In the genomic region with DNA sequence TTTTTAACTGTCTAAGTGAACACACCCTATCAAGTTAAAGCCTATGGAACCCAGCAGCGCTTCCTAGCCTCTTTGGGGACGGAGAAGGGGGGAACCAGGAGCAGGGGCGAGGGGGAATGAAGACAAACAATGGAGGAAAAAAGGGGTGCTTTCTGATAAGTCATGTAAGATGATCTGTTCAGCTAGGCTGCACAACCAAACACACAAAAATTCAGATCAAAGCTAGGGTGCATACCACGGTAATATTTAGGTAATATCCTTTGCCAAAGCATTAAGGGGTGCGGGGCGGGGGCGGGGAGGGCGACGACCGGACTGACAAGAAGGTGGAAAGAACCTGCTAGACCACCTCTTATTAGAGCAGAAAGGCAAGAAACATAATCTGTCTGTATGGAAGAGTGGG, we compare ENCODE assay signal across 9 mouse cellular contexts. TPM values are rescaled to one million over a fixed set of nuclear protein-coding genes. Genes with fewer than 3 reads are reported as not detected.
DNase-seq lines count a peak whose midpoint lies in the region; ATAC-seq lines count a peak whose summit lies in the region.
"Had no signal": no experiment of that assay in that cellular context is flagged by ENCODE, and none has a peak within 500 bp of the region (broad histone marks: within the 10 kb centered on the region; RNA-seq: fewer than 3 reads in every experiment).

No protein-coding gene starts in this region.

- 21% methylated on average over 10 of the region's 10 CpGs for WGBS in heart, embryonic 12.5 days
- 13% methylated on average over 10 of the region's 10 CpGs for WGBS in hindbrain, embryonic 15.5 days
- 8% methylated on average over 10 of the region's 10 CpGs for WGBS in midbrain, embryonic 16.5 days

- no peak for ATAC-seq in heart, embryonic 12.5 days (ENCODE audit: insufficient number of reproducible peaks, low FRiP score)
- no peak for ATAC-seq in hindbrain, embryonic 15.5 days (ENCODE audit: low FRiP score, low read depth)
- ATAC-seq in midbrain, embryonic 16.5 days = no peak
- ATAC-seq in frontal cortex, adult (ENCODE audit: low TSS enrichment) = no peak

- no peak for DNase-seq in heart, postnatal 36 days
- DNase-seq in spleen, adult 18-20 months = no peak
- DNase-seq in gastrocnemius, postnatal 10 days = no peak
- DNase-seq: gastrocnemius, postnatal 14 days had no signal

- H3K27ac ChIP-seq in heart, embryonic 12.5 days (ENCODE audit: poor library complexity, severe bottlenecking) = no peak overlapping the region
- no peak overlapping the region; the same call in 1 of the 2 replicates for H3K27ac ChIP-seq in brown adipose tissue, adult 24 weeks (replicated peaks; ENCODE audit: low read depth, low read length)
- peak overlapping the region; percentile 98 for H3K27ac ChIP-seq in hindbrain, embryonic 15.5 days (replicated peaks)
- peak overlapping the region; percentile 99 for H3K27ac ChIP-seq in midbrain, embryonic 16.5 days (ENCODE audit: low read length)

- peak overlapping the region; percentile 89 for H3K4me2 ChIP-seq in heart, embryonic 12.5 days
- peak overlapping the region; percentile 66 for H3K4me2 ChIP-seq in hindbrain, embryonic 15.5 days
- H3K4me2 ChIP-seq in midbrain, embryonic 16.5 days (ENCODE audit: low read length) = peak overlapping the region; percentile 76

- 0 out of 2 replicates have a peak, but pooled peaks cover 8% of the 10 kb centered on the region for H3K27me3 ChIP-seq in heart, embryonic 12.5 days (replicated peaks)
- no peaks in the 10 kb centered on the region for H3K27me3 ChIP-seq in hindbrain, embryonic 15.5 days
- no peaks in the 10 kb centered on the region for H3K27me3 ChIP-seq in midbrain, embryonic 16.5 days (ENCODE audit: control insufficient read depth, insufficient read depth, low read depth, low read length)

- intact Hi-C loops in heart, postnatal 36 days (cut with DNase I) = loop anchor here (5.0 kb wide), 1 partner anchor 161 kb away; no protein-coding TSS in a partner anchor

- no peaks in the 10 kb centered on the region for H3K36me3 ChIP-seq in heart, embryonic 12.5 days
- H3K36me3 ChIP-seq in hindbrain, embryonic 15.5 days = no peaks in the 10 kb centered on the region
- H3K36me3 ChIP-seq in midbrain, embryonic 16.5 days (ENCODE audit: control insufficient read depth, insufficient read depth, low read length) = no peaks in the 10 kb centered on the region

- H3K9ac ChIP-seq in heart, embryonic 12.5 days = peak overlapping the region; percentile 85; the same call in 1 of the 2 replicates
- peak overlapping the region; percentile 99 for H3K9ac ChIP-seq in hindbrain, embryonic 15.5 days
- peak overlapping the region; percentile 99 for H3K9ac ChIP-seq in midbrain, embryonic 16.5 days (ENCODE audit: low read depth, low read length)

- H3K4me1 ChIP-seq in heart, embryonic 12.5 days (replicated peaks) = peaks cover 25% of the 10 kb centered on the region
- peaks cover 5% of the 10 kb centered on the region; the same call in 1 of the 2 replicates for H3K4me1 ChIP-seq in brown adipose tissue, adult 24 weeks (ENCODE audit: control insufficient read depth, insufficient read depth, insufficient read length, low read length)
- peaks cover 30% of the 10 kb centered on the region for H3K4me1 ChIP-seq in hindbrain, embryonic 15.5 days (replicated peaks)
- H3K4me1 ChIP-seq in midbrain, embryonic 16.5 days (ENCODE audit: control insufficient read depth, insufficient read depth, low read length) = peaks cover 21% of the 10 kb centered on the region

- H3K9me3 ChIP-seq in heart, embryonic 12.5 days (replicated peaks) = no peaks in the 10 kb centered on the region
- H3K9me3 ChIP-seq in hindbrain, embryonic 15.5 days = no peaks in the 10 kb centered on the region
- H3K9me3 ChIP-seq in midbrain, embryonic 16.5 days (replicated peaks; ENCODE audit: control insufficient read depth, low read length, poor library complexity, severe bottlenecking) = no peaks in the 10 kb centered on the region

- peak overlapping the region; percentile 71 for H3K4me3 ChIP-seq in heart, embryonic 12.5 days
- H3K4me3 ChIP-seq in brown adipose tissue, adult 24 weeks (ENCODE audit: insufficient read depth, low read depth, low read length) = peak overlapping the region; percentile 92
- peak overlapping the region; percentile 97 for H3K4me3 ChIP-seq in hindbrain, embryonic 15.5 days
- peak overlapping the region; percentile 97 for H3K4me3 ChIP-seq in midbrain, embryonic 16.5 days (ENCODE audit: low read depth, low read length)

RNA-seq across cellular contexts. Expression of gene Rnf24, which starts 1.2 kb away (rescaled TPM):
- polyA plus RNA-seq in heart, embryonic 12.5 days (2016; fragmentation: Nextera tagmentation; extraction: Ambion mirVana) = 2.6 and 2.8 TPM in 2 replicates
- total RNA-seq in heart, postnatal 36 days (2021) = 1 to 10 TPM; 2.9 to 3.2 TPM
- polyA plus RNA-seq in brown adipose tissue, adult 24 weeks (2012; ENCODE audit: insufficient read depth, insufficient read length, missing spikeins) = 8.5 and 13.8 TPM in 2 replicates
- 15.9 and 18.2 TPM in 2 replicates for polyA plus RNA-seq in hindbrain, embryonic 15.5 days (2015; fragmentation: Nextera tagmentation; extraction: Ambion mirVana)
- polyA plus RNA-seq in midbrain, embryonic 16.5 days (2015; fragmentation: Nextera tagmentation; extraction: Ambion mirVana) = 20.1 and 21.1 TPM in 2 replicates
- total RNA-seq in gastrocnemius, postnatal 10 days (2021) = 1 to 10 TPM; 3.1 to 4.7 TPM

Comparison
In these comparisons a context has a peak if more than half of its experiments do, and no peak if none do; other contexts are left out.
1. H3K27ac ChIP-seq: peak in hindbrain, embryonic 15.5 days (single experiment) and midbrain, embryonic 16.5 days (single experiment); none in heart, embryonic 12.5 days (single experiment) and brown adipose tissue, adult 24 weeks (single experiment).
2. Peak in every context shown above with its lines, with median percentiles within 50 percentile points of each other: H3K4me2 ChIP-seq, H3K4me3 ChIP-seq and H3K9ac ChIP-seq.